Mouse (Mus musculus): Measurements from ENCODE around the gene Smim12.

GRCm38 (mm10) chr4:127286907-127287306 lies 43.3 kb downstream of the Smim12 start:
- TF ChIP-seq CTCF (IDR thresholded peaks at IDR 0.05; ENCODE audit: low read depth) (no peak), EP300 (IDR thresholded peaks at IDR 0.05; ENCODE audit: low read depth) (no peak)

Measured in heart, postnatal 0 days (tissue).